Mouse (Mus musculus): Measurements from ENCODE around the gene Gm14085.
A peak's percentile ranks its signal among the peaks of the same experiment; 100 is the strongest.

The Gm14085 gene

DNA sequence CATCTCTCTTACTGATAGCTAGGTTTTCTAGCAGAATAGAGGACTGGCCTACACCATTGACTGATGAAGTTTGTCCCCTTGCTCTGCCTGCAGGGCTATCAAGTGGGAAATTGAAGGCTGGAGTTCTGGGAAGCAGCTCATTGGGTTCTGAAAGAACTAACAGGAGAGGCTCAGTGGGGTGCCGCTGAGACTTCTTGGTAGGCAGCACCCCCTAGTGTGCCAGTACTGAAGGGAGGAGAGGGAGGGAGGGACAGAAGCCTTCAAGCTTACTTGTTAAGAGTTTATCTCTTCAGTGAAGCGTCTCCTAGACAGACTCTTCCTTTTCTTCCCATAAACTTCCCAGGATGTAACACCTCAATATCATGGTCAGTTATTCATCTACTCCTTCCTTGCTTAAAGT is 73.6 kb downstream of the Gm14085 start:
- DNase-seq (ENCODE audit: low read depth in 2 of 2, low spot score in 2 of 2): peak; percentile 38 to 42

DNA sequence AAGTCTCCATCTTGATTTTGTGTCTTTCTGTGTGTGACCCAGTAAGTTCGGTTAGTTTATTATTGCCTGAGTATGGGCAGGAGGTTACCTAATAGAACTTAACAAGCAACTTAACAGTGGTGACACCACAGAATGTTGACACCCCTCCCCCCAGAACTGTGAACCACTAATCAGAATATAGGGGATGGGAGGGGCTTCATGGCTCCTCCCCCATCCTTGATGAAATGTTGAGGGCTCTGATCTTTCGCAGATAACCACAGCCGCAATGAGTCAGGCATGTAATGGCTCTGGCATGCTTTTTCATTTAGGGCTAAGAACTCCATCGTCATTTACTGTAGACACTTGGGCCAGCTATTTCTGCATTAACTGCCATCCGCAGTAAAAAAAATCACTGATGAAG is 76.5 kb downstream of the Gm14085 start:
- no peak for DNase-seq (ENCODE audit: low read depth in 2 of 2, low spot score in 2 of 2)

DNA sequence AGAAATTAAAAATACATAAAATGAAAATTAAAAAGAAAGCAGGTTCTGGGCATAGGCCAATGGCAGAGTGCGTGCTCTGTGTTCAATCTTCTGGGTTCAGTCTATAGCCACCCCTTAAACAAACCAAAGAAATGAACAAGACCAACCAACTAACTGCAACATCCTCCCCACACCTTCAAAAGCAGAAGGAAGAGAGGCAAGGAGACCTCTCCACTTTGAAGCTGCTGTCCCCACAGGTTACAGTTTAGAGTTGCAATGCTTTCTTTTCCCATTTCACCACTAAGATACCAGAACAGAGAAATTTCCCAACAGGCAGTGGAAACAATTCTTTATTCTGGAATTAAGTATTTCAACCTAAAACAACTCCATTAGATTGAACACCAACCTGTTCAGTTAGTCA is 77.5 kb downstream of the Gm14085 start:
- no peak for DNase-seq (ENCODE audit: low read depth in 2 of 2, low spot score in 2 of 2)

DNA sequence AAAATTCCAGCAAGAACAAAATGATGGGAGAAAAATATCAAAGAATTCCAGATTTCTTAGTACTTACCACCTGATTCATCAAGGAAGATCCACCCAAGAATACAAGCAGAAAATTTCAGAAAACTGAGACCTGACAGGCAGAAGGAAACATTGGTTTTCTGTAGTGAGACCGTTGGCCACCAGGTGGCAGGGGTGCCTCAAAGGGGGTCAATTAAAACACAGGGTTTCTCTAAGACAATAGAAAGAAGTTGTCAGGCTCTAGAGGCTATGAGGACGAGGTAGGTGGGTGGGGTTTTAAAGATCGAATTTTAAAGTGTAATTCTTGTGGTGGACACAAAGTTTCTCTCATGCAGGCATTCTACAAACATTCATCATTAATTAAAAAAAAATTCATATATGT is 84.7 kb downstream of the Gm14085 start:
- DNase-seq (ENCODE audit: low read depth in 2 of 2, low spot score in 2 of 2): peak; percentile 60 to 72

DNA sequence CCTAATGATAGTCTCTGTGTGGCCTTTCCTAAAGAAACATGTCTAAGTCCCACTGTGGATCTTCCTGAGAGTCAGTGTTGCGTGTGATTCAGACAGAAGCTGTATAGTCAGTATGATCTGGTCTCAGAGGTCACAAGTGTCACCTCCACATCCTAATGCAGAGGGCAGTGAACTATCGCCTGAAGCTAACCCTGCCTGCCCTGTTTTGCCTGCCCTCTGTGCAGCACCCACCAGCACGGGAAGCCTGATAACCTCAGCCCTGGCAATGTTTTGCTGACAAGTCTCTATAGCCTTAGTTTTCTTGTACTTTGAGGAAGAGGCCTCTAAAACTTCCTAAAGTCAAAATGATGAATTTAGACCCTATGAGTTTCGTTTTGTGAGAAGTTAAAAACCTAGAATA is 85.7 kb downstream of the Gm14085 start:
- no peak for DNase-seq (ENCODE audit: low read depth in 2 of 2, low spot score in 2 of 2)

DNA sequence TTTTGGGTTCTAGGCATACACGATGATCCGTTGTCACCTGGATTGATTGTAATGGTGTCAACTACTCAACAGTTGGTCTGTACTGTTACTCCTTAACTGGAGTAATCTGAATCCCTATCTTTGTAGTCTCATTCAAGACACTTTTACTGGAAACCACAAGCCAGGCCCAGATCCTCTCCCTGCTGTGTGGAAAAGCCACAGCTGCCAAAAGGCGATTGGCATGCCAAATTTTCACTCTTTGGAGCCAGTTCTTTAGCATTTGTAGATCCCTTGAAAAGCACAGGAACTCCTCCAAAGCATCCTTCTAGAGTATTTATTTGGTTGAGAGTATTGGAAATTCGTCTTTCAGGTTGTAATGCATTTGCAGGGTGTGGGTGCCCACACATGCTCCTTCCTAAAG is 86.6 kb downstream of the Gm14085 start:
- no peak for DNase-seq (ENCODE audit: low read depth in 2 of 2, low spot score in 2 of 2)

DNA sequence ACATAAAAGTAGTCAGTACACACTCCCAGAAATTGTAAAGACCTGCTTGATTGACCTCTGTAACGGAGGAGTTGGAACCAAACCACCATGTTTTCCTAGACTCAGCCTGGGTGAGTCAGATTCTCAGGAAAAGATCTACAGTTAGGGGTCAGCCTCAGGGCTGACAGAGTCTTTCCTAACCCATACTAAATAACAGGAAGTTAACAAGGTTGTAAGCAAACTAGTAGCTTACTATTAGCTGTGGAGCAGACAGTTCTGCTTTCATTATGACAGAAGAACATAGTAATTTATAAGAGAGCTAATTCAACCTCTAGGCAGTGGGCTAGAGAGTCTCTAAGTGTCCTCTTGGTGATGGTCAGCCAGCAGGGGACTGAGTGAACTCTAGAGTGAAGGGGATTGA is 87.7 kb downstream of the Gm14085 start:
- no peak for DNase-seq (ENCODE audit: low read depth in 2 of 2, low spot score in 2 of 2)

DNA sequence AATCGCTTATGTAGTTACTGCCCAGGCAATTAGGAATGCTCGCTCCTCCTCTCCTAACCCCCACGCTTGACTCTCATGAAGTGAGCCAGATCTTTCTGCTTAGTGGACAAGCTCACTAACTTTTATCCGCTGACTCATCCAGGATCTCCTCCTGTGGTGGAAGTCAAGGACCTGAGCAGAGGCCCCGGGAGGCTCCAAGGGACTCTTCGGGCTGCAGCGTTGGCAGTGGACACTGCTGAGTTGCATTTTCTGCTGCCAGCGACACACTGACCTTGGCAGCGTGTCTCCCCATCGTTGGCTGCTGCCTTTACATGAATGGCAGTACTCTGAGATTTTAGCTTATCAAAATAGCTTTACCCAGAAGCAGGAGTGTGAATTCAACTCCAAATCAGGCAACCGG is 90.7 kb downstream of the Gm14085 start:
- DNase-seq (ENCODE audit: low read depth in 2 of 2, low spot score in 2 of 2): no peak

DNA sequence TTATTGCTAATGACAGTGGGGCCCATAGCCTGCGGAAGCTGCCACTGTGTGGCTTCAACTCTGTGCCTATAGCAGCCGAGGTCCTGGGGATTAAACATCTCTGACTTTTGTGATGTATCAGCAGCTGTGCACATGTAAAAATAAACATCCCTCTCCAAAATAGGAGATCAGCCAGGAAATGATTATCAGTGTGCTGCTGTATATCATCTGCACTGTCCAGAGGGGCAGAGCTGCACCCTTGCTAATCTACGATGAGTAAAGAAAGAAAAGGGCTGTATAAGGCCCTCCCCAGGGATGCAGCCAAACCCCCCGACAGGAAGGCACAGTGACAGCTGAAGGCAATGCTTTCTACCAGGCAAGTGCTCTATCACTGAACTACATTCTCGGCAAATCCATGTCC is 91.6 kb downstream of the Gm14085 start:
- no peak for DNase-seq (ENCODE audit: low read depth in 2 of 2, low spot score in 2 of 2)

DNA sequence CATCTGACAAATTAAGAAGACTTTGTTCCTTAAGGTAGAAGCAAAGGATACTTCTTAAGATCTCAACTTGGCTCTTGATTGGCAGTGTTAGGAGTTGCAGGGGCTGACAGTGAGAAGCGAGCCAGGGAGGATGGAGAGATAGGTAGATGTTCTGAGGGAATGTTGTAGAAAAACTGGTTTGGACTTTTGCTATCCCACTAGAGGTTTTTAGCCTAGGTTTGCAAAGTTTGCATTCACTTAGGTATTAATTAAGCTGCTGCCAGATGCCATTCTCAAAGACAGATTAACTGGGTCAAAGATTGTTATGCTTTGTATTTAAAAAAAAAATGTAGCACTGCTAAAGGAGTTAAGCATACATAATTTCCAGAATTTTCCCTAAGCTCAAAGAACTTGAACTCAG is 92.6 kb downstream of the Gm14085 start:
- DNase-seq (ENCODE audit: low read depth in 2 of 2, low spot score in 2 of 2): no peak
